Mouse (Mus musculus): Measurements from ENCODE around the gene Itsn2. TPM values are rescaled to one million over a fixed set of nuclear protein-coding genes. Genes with fewer than 3 reads are reported as not detected.

Itsn2 gene
- polyA plus RNA-seq, 1 experiment from 2014 or later = 24.8 TPM

- 65% methylated on average over 4 of the region's 4 CpGs for WGBS
- no peak for ATAC-seq (ENCODE audit: insufficient number of reproducible peaks, insufficient read depth, low FRiP score, low TSS enrichment, low read depth)
- Histone ChIP-seq H3K9ac (replicated peaks) (no peak overlapping the region), H3K4me1 (replicated peaks) (0 out of 2 replicates have a peak, but pooled peaks cover 4% of the 10 kb centered on the region), H3K4me3 (replicated peaks) (no peak overlapping the region), H3K27ac (no peak overlapping the region), H3K4me2 (no peak overlapping the region), H3K36me3 (peaks cover 46% of the 10 kb centered on the region), H3K9me3 (no peaks in the 10 kb centered on the region), H3K27me3 (no peaks in the 10 kb centered on the region)
Observed at GRCm38 (mm10) chr12:4713361-4713760, 120.9 kb downstream of the Itsn2 start.

DNA sequence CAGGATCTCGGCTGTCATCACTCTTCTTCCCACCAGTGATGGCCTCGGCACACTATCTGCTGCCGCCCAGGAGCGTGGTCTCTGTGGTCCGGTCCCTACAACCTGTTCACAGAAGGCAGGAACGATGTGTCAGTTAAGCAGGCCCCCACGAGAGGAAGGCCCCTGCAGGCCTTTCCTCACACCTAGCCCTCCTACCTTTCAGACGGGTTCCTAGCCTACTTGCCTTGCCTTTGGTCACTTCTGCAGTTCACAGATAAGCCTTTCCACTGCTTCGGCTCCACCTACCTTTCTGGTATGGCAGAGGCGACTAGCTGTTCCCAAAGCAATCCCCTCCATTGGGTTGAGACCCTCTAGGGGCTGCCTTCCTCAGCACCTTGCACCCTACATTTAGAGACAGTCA lies 123.2 kb downstream of the Itsn2 start:
- Histone ChIP-seq H3K4me1 (replicated peaks) (0 out of 2 replicates have a peak, but pooled peaks cover 4% of the 10 kb centered on the region), H3K9ac (replicated peaks) (no peak overlapping the region), H3K4me2 (no peak overlapping the region), H3K27ac (no peak overlapping the region), H3K9me3 (no peaks in the 10 kb centered on the region), H3K4me3 (replicated peaks) (no peak overlapping the region), H3K36me3 (peaks cover 26% of the 10 kb centered on the region), H3K27me3 (no peaks in the 10 kb centered on the region)
- no peak for ATAC-seq (ENCODE audit: insufficient number of reproducible peaks, insufficient read depth, low FRiP score, low TSS enrichment, low read depth)
- WGBS = 83% methylated on average over 10 of the region's 10 CpGs

- Histone ChIP-seq H3K36me3 (peaks cover 15% of the 10 kb centered on the region), H3K27ac (no peak overlapping the region), H3K9ac (replicated peaks) (no peak overlapping the region), H3K4me2 (no peak overlapping the region), H3K4me3 (replicated peaks) (no peak overlapping the region), H3K4me1 (replicated peaks) (0 out of 2 replicates have a peak, but pooled peaks cover 4% of the 10 kb centered on the region), H3K27me3 (no peaks in the 10 kb centered on the region), H3K9me3 (no peaks in the 10 kb centered on the region)
- WGBS = 11% methylated on average over 7 of the region's 7 CpGs
- ATAC-seq (ENCODE audit: insufficient number of reproducible peaks, insufficient read depth, low FRiP score, low TSS enrichment, low read depth) = peak; percentile 78; the same call in 1 of the 2 replicates
Observed at GRCm38 (mm10) chr12:4717417-4717816, 125.0 kb downstream of the Itsn2 start.

DNA sequence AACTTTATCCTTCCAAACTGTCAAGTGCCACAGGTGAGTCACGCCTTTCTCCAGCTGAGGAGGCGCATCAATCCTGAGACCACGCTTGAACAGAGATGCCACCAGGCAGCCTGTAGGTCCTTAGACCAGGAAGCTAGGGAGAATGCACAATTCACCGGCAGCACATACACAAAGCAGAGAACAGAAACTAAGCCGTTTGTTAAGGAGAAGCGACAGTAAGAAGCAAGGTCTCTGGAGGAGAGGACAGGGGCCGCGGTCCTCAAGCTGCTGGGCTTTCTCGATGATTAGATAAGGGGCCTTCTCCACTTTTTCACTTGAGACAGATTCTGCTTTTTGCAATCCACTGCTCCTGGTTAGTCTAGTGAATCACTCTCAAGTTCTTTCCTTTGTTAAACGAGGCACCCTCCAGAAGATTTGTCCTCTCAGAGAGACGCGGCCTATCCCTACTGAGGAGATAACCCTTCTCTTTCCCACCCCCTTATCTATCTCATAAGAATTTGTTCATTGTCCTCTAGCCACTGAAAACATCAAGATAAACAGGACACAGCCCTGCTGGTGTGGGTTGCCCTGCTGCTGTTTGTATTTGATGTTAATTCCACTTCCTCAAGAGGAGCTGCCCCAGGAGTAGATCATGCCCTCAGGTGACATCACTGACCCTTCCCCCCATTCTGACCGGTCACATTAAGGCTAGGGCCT lies 126.8 kb downstream of the Itsn2 start:
- ATAC-seq (ENCODE audit: insufficient number of reproducible peaks, insufficient read depth, low FRiP score, low TSS enrichment, low read depth) = no peak
- Histone ChIP-seq H3K27me3 (no peaks in the 10 kb centered on the region), H3K36me3 (peaks cover 4% of the 10 kb centered on the region; the same call in 1 of the 2 replicates), H3K4me2 (no peak overlapping the region), H3K27ac (no peak overlapping the region), H3K4me3 (replicated peaks) (no peak overlapping the region), H3K4me1 (replicated peaks) (0 out of 2 replicates have a peak, but pooled peaks cover 4% of the 10 kb centered on the region), H3K9ac (replicated peaks) (no peak overlapping the region), H3K9me3 (no peaks in the 10 kb centered on the region)
- 85% methylated on average over 13 of the region's 13 CpGs for WGBS

DNA sequence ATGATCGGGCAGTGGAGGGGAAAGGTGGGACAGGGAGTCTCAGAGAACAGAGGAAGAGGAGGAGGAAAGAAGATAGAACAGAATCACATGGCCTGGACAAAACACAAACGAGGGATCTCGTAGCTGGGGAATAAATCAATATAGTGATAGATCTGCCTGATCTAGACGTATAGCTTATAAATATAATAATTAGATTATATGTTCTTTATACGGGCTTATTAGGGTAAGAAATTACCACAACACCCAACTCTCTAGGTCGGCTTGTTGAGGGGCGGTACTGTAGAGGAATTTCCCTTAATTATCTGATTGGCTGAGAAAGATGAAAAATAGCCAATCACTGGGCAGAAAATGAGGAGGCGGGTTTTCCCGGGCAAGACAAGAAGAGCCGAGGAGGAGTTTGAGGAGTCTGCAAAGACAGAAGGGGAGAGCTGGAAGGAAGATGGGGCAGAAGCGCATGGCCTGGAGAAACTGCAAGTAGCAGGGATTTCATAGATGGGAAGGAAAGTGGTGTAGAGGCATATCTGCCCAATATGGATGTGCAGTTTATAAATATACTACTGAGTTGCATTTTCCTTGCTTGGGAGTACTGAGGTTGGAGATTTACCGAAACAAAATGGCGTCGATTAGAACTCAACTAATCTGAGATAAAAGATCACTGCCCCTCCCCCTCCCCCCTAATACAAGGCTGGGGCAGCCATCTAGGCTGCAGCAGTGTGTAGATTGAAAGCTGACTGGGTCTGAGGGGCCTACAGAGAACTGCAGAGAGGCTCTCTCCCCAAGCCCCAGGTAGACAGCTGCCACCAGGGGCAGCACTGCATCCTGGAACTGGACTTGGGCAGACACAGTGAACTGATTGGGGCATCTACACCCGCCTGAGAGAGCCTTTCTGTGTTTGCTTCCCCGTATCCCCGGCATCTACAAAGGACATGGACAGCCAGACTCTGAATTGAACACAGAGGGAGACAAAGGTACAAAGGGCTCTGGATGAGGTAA lies 127.6 kb downstream of the Itsn2 start:
- Histone ChIP-seq H3K9me3 (no peaks in the 10 kb centered on the region), H3K4me2 (no peak overlapping the region), H3K9ac (replicated peaks) (no peak overlapping the region), H3K4me1 (replicated peaks) (0 out of 2 replicates have a peak, but pooled peaks cover 4% of the 10 kb centered on the region), H3K36me3 (peaks cover 4% of the 10 kb centered on the region; the same call in 1 of the 2 replicates), H3K27ac (no peak overlapping the region), H3K4me3 (replicated peaks) (no peak overlapping the region), H3K27me3 (no peaks in the 10 kb centered on the region)
- 76% methylated on average over 17 of the region's 17 CpGs for WGBS
- ATAC-seq (ENCODE audit: insufficient number of reproducible peaks, insufficient read depth, low FRiP score, low TSS enrichment, low read depth) = no peak

GRCm38 (mm10) chr12:4729165-4729564 lies 136.7 kb downstream of the Itsn2 start:
- no peaks in the 10 kb centered on the region for H3K36me3 ChIP-seq
- WGBS = 90% methylated on average over 3 of the region's 3 CpGs
- H3K9ac ChIP-seq (replicated peaks) = no peak overlapping the region
- H3K4me2 ChIP-seq = no peak overlapping the region
- no peak overlapping the region for H3K4me3 ChIP-seq (replicated peaks)
- ATAC-seq (ENCODE audit: insufficient number of reproducible peaks, insufficient read depth, low FRiP score, low TSS enrichment, low read depth) = no peak
- no peaks in the 10 kb centered on the region for H3K27me3 ChIP-seq
- no peaks in the 10 kb centered on the region for H3K9me3 ChIP-seq
- H3K4me1 ChIP-seq (replicated peaks) = no peaks in the 10 kb centered on the region
- no peak overlapping the region for H3K27ac ChIP-seq

GRCm38 (mm10) chr12:4731629-4732028 lies 139.2 kb downstream of the Itsn2 start:
- Histone ChIP-seq H3K9me3 (no peaks in the 10 kb centered on the region), H3K27ac (no peak overlapping the region), H3K27me3 (no peaks in the 10 kb centered on the region), H3K9ac (replicated peaks) (no peak overlapping the region), H3K4me3 (replicated peaks) (no peak overlapping the region), H3K36me3 (no peaks in the 10 kb centered on the region), H3K4me1 (replicated peaks) (no peaks in the 10 kb centered on the region), H3K4me2 (no peak overlapping the region)
- WGBS = 71% methylated on average over 4 of the region's 4 CpGs
- ATAC-seq (ENCODE audit: insufficient number of reproducible peaks, insufficient read depth, low FRiP score, low TSS enrichment, low read depth) = no peak

GRCm38 (mm10) chr12:4732332-4732731 lies 139.9 kb downstream of the Itsn2 start:
- H3K9me3 ChIP-seq = no peaks in the 10 kb centered on the region
- 47% methylated on average over 4 of the region's 4 CpGs for WGBS
- ATAC-seq (ENCODE audit: insufficient number of reproducible peaks, insufficient read depth, low FRiP score, low TSS enrichment, low read depth) = no peak
- H3K4me1 ChIP-seq (replicated peaks) = no peaks in the 10 kb centered on the region
- no peak overlapping the region for H3K4me2 ChIP-seq
- H3K27ac ChIP-seq = no peak overlapping the region
- H3K36me3 ChIP-seq = no peaks in the 10 kb centered on the region
- H3K27me3 ChIP-seq = no peaks in the 10 kb centered on the region
- H3K9ac ChIP-seq (replicated peaks) = no peak overlapping the region
- no peak overlapping the region for H3K4me3 ChIP-seq (replicated peaks)

DNA sequence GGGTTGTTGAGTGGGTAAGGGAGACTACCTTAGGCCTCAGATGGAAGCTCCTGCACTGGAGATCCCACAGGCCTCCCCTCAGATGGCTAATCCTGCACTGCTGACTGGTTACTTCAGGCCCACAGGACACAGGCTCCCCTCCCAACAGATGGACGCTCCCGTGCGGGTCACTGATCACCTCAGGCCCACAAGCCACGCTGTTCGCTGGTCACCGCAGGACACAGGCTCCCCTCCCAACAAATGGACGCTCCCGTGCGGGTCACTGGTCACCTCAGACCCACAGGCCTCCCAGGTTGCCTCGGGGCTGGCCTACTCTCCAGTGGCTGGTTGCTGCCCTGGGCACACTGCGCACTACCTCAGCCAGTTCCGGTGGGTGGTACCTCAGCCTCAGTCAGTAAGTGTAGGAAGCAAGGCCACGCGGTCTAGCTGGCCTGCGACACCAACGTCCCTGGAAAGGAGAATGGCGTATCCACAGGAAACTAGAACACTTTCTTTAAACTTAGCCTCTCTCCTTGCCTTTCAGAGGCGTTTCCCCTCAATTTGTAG lies 145.7 kb downstream of the Itsn2 start, which contains the start of gene Fam228a:
Gene Fam228a (minus strand): TSS at position 400 of the 546 bp plus-strand sequence.
- whole genome bisulfite sequencing = 89% methylated on average over 18 of the region's 18 CpGs
- H3K4me1 ChIP-seq (replicated peaks) = no peaks in the 10 kb centered on the region
- no peaks in the 10 kb centered on the region for H3K36me3 ChIP-seq
- no peak within 1 kb of the TSS for H3K4me2 ChIP-seq
- H3K9ac ChIP-seq (replicated peaks) = no peak within 1 kb of the TSS
- H3K9me3 ChIP-seq = no peaks in the 10 kb centered on the region
- H3K27ac ChIP-seq = no peak within 1 kb of the TSS
- ATAC-seq (ENCODE audit: insufficient number of reproducible peaks, insufficient read depth, low FRiP score, low TSS enrichment, low read depth) = no peak
- H3K27me3 ChIP-seq = no peaks in the 10 kb centered on the region
- H3K4me3 ChIP-seq (replicated peaks) = no peak within 1 kb of the TSS

- H3K4me1 ChIP-seq (replicated peaks) = no peaks in the 10 kb centered on the region
- 90% methylated on average over 7 of the region's 7 CpGs for whole genome bisulfite sequencing
- ATAC-seq (ENCODE audit: insufficient number of reproducible peaks, insufficient read depth, low FRiP score, low TSS enrichment, low read depth) = no peak
Observed at GRCm38 (mm10) chr12:4740823-4741222, 148.4 kb downstream of the Itsn2 start.

DNA sequence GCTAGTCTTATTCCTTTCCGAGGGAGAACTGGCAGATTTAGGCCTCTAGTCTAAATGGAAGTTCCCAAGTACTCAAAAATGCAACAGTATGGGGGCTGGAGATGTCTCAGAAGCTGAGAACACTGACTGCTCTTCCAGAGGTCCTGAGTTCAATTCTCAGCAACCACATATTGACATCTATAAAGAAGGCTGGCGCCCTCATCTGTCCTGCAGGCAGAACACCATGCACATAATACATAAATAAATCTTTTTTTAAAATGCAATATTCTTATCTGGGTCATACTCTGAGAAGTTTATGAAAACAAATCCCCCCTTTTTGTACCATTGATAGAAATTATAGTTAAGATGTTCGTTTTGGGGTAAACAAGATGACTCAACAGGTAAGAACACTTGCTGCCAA lies 149.7 kb downstream of the Itsn2 start:
- no peak overlapping the region for H3K4me2 ChIP-seq
- no peaks in the 10 kb centered on the region for H3K36me3 ChIP-seq
- H3K9me3 ChIP-seq = no peaks in the 10 kb centered on the region
- WGBS = 85% methylated on average over 3 of the region's 3 CpGs
- no peaks in the 10 kb centered on the region for H3K4me1 ChIP-seq (replicated peaks)
- no peak overlapping the region for H3K4me3 ChIP-seq (replicated peaks)
- H3K27ac ChIP-seq = no peak overlapping the region
- ATAC-seq (ENCODE audit: insufficient number of reproducible peaks, insufficient read depth, low FRiP score, low TSS enrichment, low read depth) = no peak
- H3K27me3 ChIP-seq = no peaks in the 10 kb centered on the region
- no peak overlapping the region for H3K9ac ChIP-seq (replicated peaks)

More at GRCm38 (mm10) chr12:4740823-4741222, 148.4 kb downstream of the Itsn2 start:
- H3K27ac ChIP-seq = no peak overlapping the region
- H3K9ac ChIP-seq (replicated peaks) = no peak overlapping the region
- H3K4me2 ChIP-seq = no peak overlapping the region
- H3K9me3 ChIP-seq = no peaks in the 10 kb centered on the region
- no peaks in the 10 kb centered on the region for H3K36me3 ChIP-seq
- no peaks in the 10 kb centered on the region for H3K27me3 ChIP-seq
- no peak overlapping the region for H3K4me3 ChIP-seq (replicated peaks)
